In the genomic region with DNA sequence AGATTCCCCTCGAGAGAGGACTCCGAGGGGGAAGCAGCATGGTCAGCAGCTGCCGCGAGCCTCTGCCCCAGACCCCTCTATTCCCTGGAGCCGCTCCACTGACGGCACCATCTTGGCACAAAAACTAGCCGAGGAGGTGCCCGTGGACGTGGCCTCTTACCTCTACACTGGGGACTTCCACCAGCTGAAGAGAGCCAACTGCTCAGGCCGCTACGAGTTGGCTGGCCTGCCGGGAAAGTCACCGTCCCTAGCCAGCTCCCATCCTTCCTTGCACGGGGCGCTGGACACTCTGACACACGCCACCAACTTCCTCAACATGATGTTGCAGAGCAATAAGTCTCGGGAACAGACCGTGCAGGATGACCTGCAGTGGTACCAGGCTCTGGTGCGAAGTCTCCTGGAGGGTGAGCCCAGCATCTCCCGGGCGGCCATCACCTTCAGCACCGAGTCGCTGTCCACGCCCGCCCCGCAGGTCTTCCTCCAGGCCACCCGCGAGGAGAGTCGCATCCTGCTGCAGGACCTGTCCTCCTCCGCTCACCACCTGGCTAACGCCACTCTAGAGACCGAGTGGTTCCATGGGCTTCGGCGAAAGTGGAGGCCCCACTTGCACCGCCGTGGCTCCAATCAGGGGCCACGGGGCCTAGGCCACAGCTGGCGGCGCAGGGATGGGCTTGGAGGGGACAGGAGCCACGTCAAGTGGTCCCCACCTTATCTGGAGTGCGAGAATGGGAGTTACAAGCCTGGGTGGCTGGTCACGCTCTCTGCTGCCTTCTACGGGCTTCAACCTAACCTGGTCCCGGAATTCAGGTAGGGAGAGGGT, we compare ENCODE assay signal across 8 mouse cellular contexts. TPM values are rescaled to one million over a fixed set of nuclear protein-coding genes. Genes with fewer than 3 reads are reported as not detected.
DNase-seq lines count a peak whose midpoint lies in the region; ATAC-seq lines count a peak whose summit lies in the region.

No protein-coding gene starts in this region.

- DNase-seq in heart, postnatal 36 days, result no peak
- peak; percentile 32 for DNase-seq in Muller cell, postnatal 12 days (ENCODE audit: inconsistent ontology term)
- DNase-seq in embryo, embryonic 10 days (ENCODE audit: low spot score), result peak; percentile 63
- peak; percentile 30 for DNase-seq in midbrain, embryonic 14.5 days
- DNase-seq in T-cell, adult 2 months (ENCODE audit: low spot score), result no peak
- DNase-seq in frontal cortex, adult 2 months (ENCODE audit: extremely low spot score in 1 of 2, low spot score in 1 of 2), result no peak

- peaks cover 22% of the 10 kb centered on the region for H3K27me3 ChIP-seq in heart, embryonic 11.5 days (ENCODE audit: control insufficient read depth, insufficient read depth, low read length)
- H3K27me3 ChIP-seq in hindbrain, embryonic 12.5 days, result peaks cover 33% of the 10 kb centered on the region
- H3K27me3 ChIP-seq in midbrain, embryonic 14.5 days (ENCODE audit: control insufficient read depth, insufficient read depth, low read length), result peaks cover 8% of the 10 kb centered on the region; the same call in 1 of the 2 replicates

- no peak overlapping the region for H3K4me2 ChIP-seq in heart, embryonic 11.5 days
- H3K4me2 ChIP-seq in hindbrain, embryonic 12.5 days (replicated peaks), result peak overlapping the region; percentile 73
- peak overlapping the region; percentile 84 for H3K4me2 ChIP-seq in midbrain, embryonic 14.5 days (ENCODE audit: low read length)

- no peaks in the 10 kb centered on the region for H3K4me1 ChIP-seq in heart, embryonic 11.5 days (ENCODE audit: control insufficient read depth, insufficient read depth, low read length)
- H3K4me1 ChIP-seq in hindbrain, embryonic 12.5 days, result peaks cover 10% of the 10 kb centered on the region
- H3K4me1 ChIP-seq in midbrain, embryonic 14.5 days (ENCODE audit: control insufficient read depth, insufficient read depth, low read length), result peaks cover 25% of the 10 kb centered on the region; the same call in 1 of the 2 replicates

- H3K9me3 ChIP-seq in heart, embryonic 11.5 days (replicated peaks; ENCODE audit: control insufficient read depth, low read length), result no peaks in the 10 kb centered on the region
- no peaks in the 10 kb centered on the region for H3K9me3 ChIP-seq in hindbrain, embryonic 12.5 days (replicated peaks)
- H3K9me3 ChIP-seq in midbrain, embryonic 14.5 days (ENCODE audit: control insufficient read depth, low read length), result no peaks in the 10 kb centered on the region

- peak; percentile 63 for ATAC-seq in heart, embryonic 11.5 days (replicated peaks; ENCODE audit: insufficient number of reproducible peaks, low FRiP score, low TSS enrichment)
- ATAC-seq in hindbrain, embryonic 12.5 days (ENCODE audit: low FRiP score), result 0 out of 2 replicates have a peak, but pooled peaks have one; percentile 16
- ATAC-seq in midbrain, embryonic 14.5 days (ENCODE audit: low FRiP score, low TSS enrichment), result 0 out of 2 replicates have a peak, but pooled peaks have one; percentile 21

- no peak overlapping the region for H3K27ac ChIP-seq in heart, embryonic 11.5 days (ENCODE audit: low read depth, low read length)
- no peak overlapping the region for H3K27ac ChIP-seq in hindbrain, embryonic 12.5 days
- H3K27ac ChIP-seq in midbrain, embryonic 14.5 days (replicated peaks; ENCODE audit: low read depth, low read length), result no peak overlapping the region; the same call in 1 of the 2 replicates

- intact Hi-C loops in heart, postnatal 36 days (cut with DNase I), result no loop called here

- WGBS in heart, embryonic 11.5 days (ENCODE audit: insufficient replicate concordance), result 12% methylated on average over 44 of the region's 44 CpGs
- WGBS in hindbrain, embryonic 12.5 days, result 16% methylated on average over 44 of the region's 44 CpGs
- 11% methylated on average over 44 of the region's 44 CpGs for WGBS in midbrain, embryonic 14.5 days

- no peaks in the 10 kb centered on the region for H3K36me3 ChIP-seq in heart, embryonic 11.5 days (ENCODE audit: control insufficient read depth, insufficient read depth, low read length)
- no peaks in the 10 kb centered on the region for H3K36me3 ChIP-seq in hindbrain, embryonic 12.5 days
- H3K36me3 ChIP-seq in midbrain, embryonic 14.5 days (ENCODE audit: control insufficient read depth, insufficient read depth, low read length), result no peaks in the 10 kb centered on the region

- no peak overlapping the region for H3K9ac ChIP-seq in heart, embryonic 11.5 days (ENCODE audit: low read depth, low read length)
- H3K9ac ChIP-seq in hindbrain, embryonic 12.5 days, result peak overlapping the region; percentile 48
- peak overlapping the region; percentile 72 for H3K9ac ChIP-seq in midbrain, embryonic 14.5 days (replicated peaks; ENCODE audit: low read length)

- H3K4me3 ChIP-seq in heart, embryonic 11.5 days (ENCODE audit: low read depth, low read length), result no peak overlapping the region
- H3K4me3 ChIP-seq in hindbrain, embryonic 12.5 days, result peak overlapping the region; percentile 55
- H3K4me3 ChIP-seq in midbrain, embryonic 14.5 days (replicated peaks; ENCODE audit: low read depth, low read length), result peak overlapping the region; percentile 65

RNA-seq across cellular contexts. Expression of a gene that starts 1.2 kb away (rescaled TPM):
- not detected in 2 replicates for polyA plus RNA-seq in heart, embryonic 11.5 days (2014; fragmentation: Nextera tagmentation; extraction: Ambion mirVana)
- under 1 TPM in 1 of 2 experiments, not detected in 1; 0.05 TPM for total RNA-seq in heart, postnatal 36 days (2021)
- polyA plus RNA-seq in hindbrain, embryonic 12.5 days (2016; fragmentation: Nextera tagmentation; extraction: Ambion mirVana), result 1.4 TPM in 2 replicates
- polyA plus RNA-seq in midbrain, embryonic 14.5 days (2014; fragmentation: Nextera tagmentation; extraction: Ambion mirVana), result 3.8 and 5.3 TPM in 2 replicates
- 38.6 and 41.0 TPM in 2 replicates for polyA plus RNA-seq in frontal cortex, adult 2 months (2012; rRNA removed)

Comparison
In these comparisons a context has a peak if more than half of its experiments do, and no peak if none do; other contexts are left out.
1. DNase-seq: peak in Muller cell, postnatal 12 days (single experiment), embryo, embryonic 10 days (single experiment) and midbrain, embryonic 14.5 days (single experiment); none in heart, postnatal 36 days (0 of 2), T-cell, adult 2 months (single experiment) and frontal cortex, adult 2 months (0 of 2).
2. Peak in every context shown above with its lines, with median percentiles within 50 percentile points of each other: ATAC-seq.